Mouse (Mus musculus) liver, adult 2 months (tissue): Measurements from ENCODE around the gene Gm12184. TPM values are rescaled to one million over a fixed set of nuclear protein-coding genes. Genes with fewer than 3 reads are reported as not detected.
"Not testable (repeated sequence)": the region's sequence is repeated elsewhere in the genome, so short reads cannot be mapped to it uniquely, and the experiment has no call there.

Source experiments
- DNase-seq: peaks from one replicate; pipeline ENCODE4 v3.0.0-alpha.2; 2011; ENCODE audit warnings: low read depth, low spot score; ENCODE audit errors: extremely low read depth
- H3K27ac ChIP-seq: fragments of 200-500 bp; replicated peaks from 2 replicates; pipeline ENCODE4 v1.5.1; 2012; ENCODE audit warnings: low read depth, mild to moderate bottlenecking, control low read depth, inconsistent platforms, low read length; ENCODE audit not compliant: insufficient read depth
- H3K27me3 ChIP-seq: fragments of 200-500 bp; 2 replicates; pipeline ENCODE4 v1.6.1; 2012; ENCODE audit warnings: mild to moderate bottlenecking, moderate library complexity, low read length, inconsistent platforms; ENCODE audit not compliant: control insufficient read depth, insufficient read depth
- H3K36me3 ChIP-seq: fragments of 200-500 bp; 2 replicates; pipeline ENCODE4 v1.6.1; 2012; ENCODE audit warnings: low read length, inconsistent platforms; ENCODE audit not compliant: control insufficient read depth, insufficient read depth
- H3K4me1 ChIP-seq: fragments of 200-500 bp; 2 replicates; pipeline ENCODE4 v1.6.1; 2011; ENCODE audit warnings: low read length; ENCODE audit not compliant: control insufficient read depth, insufficient read depth
- H3K4me3 ChIP-seq: fragments of 200-500 bp; 2 replicates; pipeline ENCODE4 v1.5.1; 2011; ENCODE audit warnings: low read depth, mild to moderate bottlenecking, control low read depth, low read length, moderate library complexity; ENCODE audit not compliant: insufficient read depth
- H3K79me2 ChIP-seq: fragments of 200-500 bp; 2 replicates; pipeline ENCODE4 v1.6.1; 2012; ENCODE audit warnings: inconsistent platforms, mild to moderate bottlenecking, low read length, moderate library complexity; ENCODE audit not compliant: control insufficient read depth, insufficient read depth
- H3K9ac ChIP-seq: fragments of 200-500 bp; 2 replicates; pipeline ENCODE4 v1.6.1; 2012; ENCODE audit warnings: low read depth, mild to moderate bottlenecking, control low read depth, inconsistent platforms, low read length
- CTCF ChIP-seq: fragments of 200-500 bp; IDR thresholded peaks from 2 replicates; pipeline ENCODE4 v1.5.1; 2011; ENCODE audit warnings: low read depth, low read length, control low read depth
- POLR2A ChIP-seq: fragments of 200-500 bp; IDR thresholded peaks from 2 replicates; pipeline ENCODE4 v1.6.1; 2011; ENCODE audit warnings: low read length, control low read depth; ENCODE audit not compliant: insufficient read depth; ENCODE audit errors: extremely low read depth
- WGBS: fragments of 180-500 bp; shearing (Covaris S2); methylation state at CpG from one replicate; pipeline ENCODE4 v1.1.7; 2018; 5-methylcytosine and 5-hydroxymethylcytosine counted together
- polyA plus RNA-seq: library from polyadenylated mRNA; depleted of rRNA; stranded (reverse); fragments of >200 nt; gene quantifications from 2 replicates; pipeline ENCODE4 v1.2.3, GENCODE M21; 2012
- total RNA-seq: library from RNA; depleted of rRNA; stranded (reverse); fragments of >200 nt; gene quantifications from 2 replicates; pipeline ENCODE4 v1.2.3, GENCODE M21; 2014

Gm12184 gene
- total and polyA plus RNA-seq, 2 experiments = 1.5 to 5.5 TPM

DNA sequence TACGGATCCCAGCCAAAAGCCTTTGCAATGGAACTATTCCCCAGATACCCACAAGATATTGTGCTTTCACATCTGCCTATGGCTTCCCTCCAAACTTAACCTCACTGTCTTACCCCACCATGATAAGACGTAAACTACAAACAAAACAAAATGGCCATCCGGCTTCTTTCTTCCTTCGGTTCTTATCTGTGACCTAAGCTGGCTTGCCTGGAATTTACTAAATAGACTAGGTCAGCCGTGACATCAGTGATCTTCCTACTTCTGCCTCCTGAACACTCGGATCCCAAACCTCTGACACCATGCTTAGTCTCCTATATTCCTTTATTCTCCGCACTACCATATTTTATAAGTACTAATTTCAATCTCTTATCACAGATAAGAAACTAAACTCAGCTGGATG is 28.1 kb downstream of the Gm12184 start:
- 70% methylated on average over 7 of the region's 7 CpGs for WGBS
- Histone ChIP-seq H3K27ac (no peak overlapping the region), H3K36me3 (peaks cover 17% of the 10 kb centered on the region), H3K9ac (no peak overlapping the region), H3K27me3 (no peaks in the 10 kb centered on the region), H3K79me2 (peaks cover 21% of the 10 kb centered on the region; the same call in 1 of the 2 replicates), H3K4me3 (no peak overlapping the region), H3K4me1 (peaks cover 14% of the 10 kb centered on the region)
- TF ChIP-seq CTCF (no peak), POLR2A (no peak)
- DNase-seq = no peak

GRCm38 (mm10) chr11:48797287-48797686 is 29.2 kb downstream of the Gm12184 start:
- peaks cover 14% of the 10 kb centered on the region for H3K4me1 ChIP-seq
- no peak overlapping the region for H3K4me3 ChIP-seq
- peaks cover 17% of the 10 kb centered on the region; the same call in 1 of the 2 replicates for H3K79me2 ChIP-seq
- H3K9ac ChIP-seq = no peak overlapping the region
- H3K36me3 ChIP-seq = peaks cover 7% of the 10 kb centered on the region; the same call in 1 of the 2 replicates
- H3K27ac ChIP-seq = no peak overlapping the region
- no peak for DNase-seq
- WGBS = 72% methylated on average over 5 of the region's 5 CpGs
- TF ChIP-seq POLR2A (no peak), CTCF (no peak)
- no peaks in the 10 kb centered on the region for H3K27me3 ChIP-seq

- WGBS = 86% methylated on average over 4 of the region's 4 CpGs
- Histone ChIP-seq H3K79me2 (peaks cover 9% of the 10 kb centered on the region; the same call in 1 of the 2 replicates), H3K9ac (no peak overlapping the region), H3K27me3 (no peaks in the 10 kb centered on the region), H3K36me3 (no peaks in the 10 kb centered on the region), H3K27ac (no peak overlapping the region), H3K4me3 (no peak overlapping the region), H3K4me1 (peaks cover 10% of the 10 kb centered on the region)
- no peak for DNase-seq
- TF ChIP-seq POLR2A (no peak), CTCF (no peak)
These were observed 30.2 kb downstream of the Gm12184 start for GRCm38 (mm10) chr11:48796290-48796689.

DNA sequence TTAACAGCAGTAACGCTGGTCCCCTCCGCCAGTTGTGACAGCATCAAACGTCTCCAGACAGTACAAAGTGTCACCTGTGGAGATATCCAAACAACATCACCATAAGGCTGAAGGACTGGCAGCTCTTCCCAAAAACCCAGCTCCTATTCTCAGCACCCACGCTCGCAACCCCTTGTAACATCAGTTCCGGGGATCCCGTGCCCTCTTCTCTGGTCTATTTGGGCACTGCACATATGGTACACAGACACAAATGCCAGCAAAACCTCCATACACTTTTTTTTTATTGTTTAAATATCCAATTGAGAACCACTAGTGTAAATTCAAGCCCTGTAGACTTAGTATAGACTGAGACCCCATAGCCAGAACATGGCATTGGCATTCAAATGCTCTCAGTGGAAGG is 31.2 kb downstream of the Gm12184 start:
- 96% methylated on average over 7 of the region's 7 CpGs for WGBS
- H3K9ac ChIP-seq = no peak overlapping the region
- no peak overlapping the region for H3K27ac ChIP-seq
- TF ChIP-seq POLR2A = no peak
- TF ChIP-seq CTCF = no peak
- no peaks in the 10 kb centered on the region; the same call in 1 of the 2 replicates for H3K79me2 ChIP-seq
- H3K4me1 ChIP-seq = peaks cover 10% of the 10 kb centered on the region
- H3K27me3 ChIP-seq = no peaks in the 10 kb centered on the region
- H3K36me3 ChIP-seq = no peaks in the 10 kb centered on the region
- H3K4me3 ChIP-seq = no peak overlapping the region
- DNase-seq = no peak

DNA sequence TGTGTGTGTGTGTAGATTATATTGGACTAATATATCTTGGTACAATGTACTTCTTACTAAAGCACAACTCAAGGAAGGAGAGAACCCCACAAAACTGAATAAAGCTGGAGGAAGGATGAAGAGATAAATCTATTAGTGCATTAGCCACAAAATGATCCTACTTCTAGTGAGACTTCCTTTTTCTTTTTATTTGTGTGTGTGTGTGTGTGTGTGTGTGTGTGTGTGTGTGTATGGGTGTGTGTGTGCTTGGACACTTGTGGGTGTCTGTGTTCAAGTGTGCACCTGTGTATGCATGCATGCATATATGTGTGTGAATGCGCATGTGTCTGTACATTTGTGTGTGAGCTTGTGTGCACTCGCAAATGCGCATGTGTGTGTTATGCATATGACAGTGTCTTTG is 33.3 kb downstream of the Gm12184 start:
- Histone ChIP-seq H3K27me3 (no peaks in the 10 kb centered on the region), H3K79me2 (no peaks in the 10 kb centered on the region), H3K4me1 (peaks cover 6% of the 10 kb centered on the region; the same call in 1 of the 2 replicates), H3K9ac (no peak overlapping the region), H3K36me3 (no peaks in the 10 kb centered on the region), H3K4me3 (no peak overlapping the region), H3K27ac (no peak overlapping the region)
- no peak for TF ChIP-seq POLR2A
- WGBS = 98% methylated on average over 3 of the region's 3 CpGs
- DNase-seq = no peak

DNA sequence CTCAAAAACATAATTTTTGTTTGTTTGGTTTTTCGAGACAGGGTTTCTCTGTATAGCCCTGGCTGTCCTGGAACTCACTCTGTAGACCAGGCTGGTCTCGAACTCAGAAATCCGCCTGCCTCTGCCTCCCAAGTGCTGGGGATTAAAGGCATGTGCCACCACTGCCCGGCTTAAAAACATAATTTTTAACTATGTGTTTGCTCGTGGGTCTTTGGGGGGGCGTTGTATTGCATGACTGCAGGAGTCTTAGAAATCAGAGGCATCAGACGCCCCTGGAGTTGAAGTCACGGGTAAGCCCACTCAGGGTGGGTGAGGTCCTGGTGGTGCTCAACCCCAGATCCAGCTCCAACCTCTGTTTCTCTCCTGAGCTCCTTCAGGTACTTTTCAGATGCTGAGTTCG is 34.6 kb downstream of the Gm12184 start:
- not testable (repeated sequence) for H3K27ac ChIP-seq, H3K4me1 ChIP-seq, H3K4me3 ChIP-seq, DNase-seq, H3K79me2 ChIP-seq, H3K27me3 ChIP-seq, H3K36me3 ChIP-seq, H3K9ac ChIP-seq
- WGBS = 88% methylated on average over 9 of the region's 9 CpGs
